In genomic region chr10:20125226-20125625, GRCm38 (mm10) we compare ENCODE assay signal across 9 mouse cellular contexts. TPM values are rescaled to one million over a fixed set of nuclear protein-coding genes. Genes with fewer than 3 reads are reported as not detected.
DNase-seq lines count a peak whose midpoint lies in the region; ATAC-seq and TF ChIP-seq lines count a peak whose summit lies in the region.
"Had no signal": no experiment of that assay in that cellular context is flagged by ENCODE, and none has a peak within 500 bp of the region (broad histone marks: within the 10 kb centered on the region; RNA-seq: fewer than 3 reads in every experiment).

No protein-coding gene starts in this region.

- H3K27ac ChIP-seq in cortical plate, adult 2 months (ENCODE audit: insufficient read depth, low read length), result no peak overlapping the region
- no peak overlapping the region for H3K27ac ChIP-seq in kidney, embryonic 15.5 days
- no peak overlapping the region for H3K27ac ChIP-seq in limb, embryonic 14.5 days (replicated peaks; ENCODE audit: low read depth, low read length)
- H3K27ac ChIP-seq: embryonic facial prominence, embryonic 12.5 days had no signal

- no peaks in the 10 kb centered on the region for H3K9me3 ChIP-seq in kidney, embryonic 15.5 days (replicated peaks)
- H3K9me3 ChIP-seq in limb, embryonic 14.5 days (ENCODE audit: control insufficient read depth, low read length), result no peaks in the 10 kb centered on the region
- H3K9me3 ChIP-seq: embryonic facial prominence, embryonic 12.5 days had no signal

- H3K27me3 ChIP-seq in kidney, embryonic 15.5 days, result no peaks in the 10 kb centered on the region
- H3K27me3 ChIP-seq in limb, embryonic 14.5 days (ENCODE audit: control insufficient read depth, insufficient read depth, low read length), result no peaks in the 10 kb centered on the region
- H3K27me3 ChIP-seq: embryonic facial prominence, embryonic 12.5 days had no signal

- TF ChIP-seq CTCF in cortical plate, adult 2 months (IDR thresholded peaks at IDR 0.05; ENCODE audit: extremely low read depth, insufficient read depth, low read length), result peak; percentile 83

- no peaks in the 10 kb centered on the region for H3K36me3 ChIP-seq in kidney, embryonic 15.5 days
- no peaks in the 10 kb centered on the region for H3K36me3 ChIP-seq in limb, embryonic 14.5 days (ENCODE audit: control insufficient read depth, insufficient read depth, low read length)
- H3K36me3 ChIP-seq: embryonic facial prominence, embryonic 12.5 days had no signal

- H3K4me3 ChIP-seq in cortical plate, adult 2 months (ENCODE audit: insufficient read depth, low read length), result no peak overlapping the region
- no peak overlapping the region for H3K4me3 ChIP-seq in kidney, embryonic 15.5 days (replicated peaks)
- no peak overlapping the region for H3K4me3 ChIP-seq in limb, embryonic 14.5 days (replicated peaks; ENCODE audit: low read length)
- H3K4me3 ChIP-seq: embryonic facial prominence, embryonic 12.5 days had no signal

- peak; percentile 61 for ATAC-seq in kidney, embryonic 15.5 days (replicated peaks; ENCODE audit: low FRiP score)
- 0 out of 2 replicates have a peak, but pooled peaks have one; percentile 27 for ATAC-seq in limb, embryonic 14.5 days (ENCODE audit: low FRiP score, low read depth)

- no peak for TF ChIP-seq POLR2A in cortical plate, adult 2 months (IDR thresholded peaks at IDR 0.05; ENCODE audit: extremely low read depth, insufficient read depth, low read length)
- TF ChIP-seq POLR2A in limb, embryonic 14.5 days (IDR thresholded peaks at IDR 0.05; ENCODE audit: borderline replicate concordance, extremely low read depth, insufficient read depth, insufficient read length), result no peak

- 0 out of 2 replicates have a peak, but pooled peaks cover 2% of the 10 kb centered on the region for H3K4me1 ChIP-seq in cortical plate, adult 2 months (ENCODE audit: control insufficient read depth, insufficient read depth, low read length)
- H3K4me1 ChIP-seq in kidney, embryonic 15.5 days, result no peaks in the 10 kb centered on the region
- peaks cover 3% of the 10 kb centered on the region; the same call in 1 of the 2 replicates for H3K4me1 ChIP-seq in limb, embryonic 14.5 days (ENCODE audit: control insufficient read depth, insufficient read depth, low read length)
- H3K4me1 ChIP-seq: embryonic facial prominence, embryonic 12.5 days had no signal

- H3K4me2 ChIP-seq in kidney, embryonic 15.5 days, result no peak overlapping the region
- H3K4me2 ChIP-seq in limb, embryonic 14.5 days (replicated peaks; ENCODE audit: low read depth, low read length, severe bottlenecking), result no peak overlapping the region
- H3K4me2 ChIP-seq: embryonic facial prominence, embryonic 12.5 days had no signal

- DNase-seq in 416B (ENCODE audit: low read depth) (peak; percentile 79), NIH3T3 (ENCODE audit: low read depth) (peak; percentile 85)
- peak; percentile 64 for DNase-seq in heart, adult 8-10 months (ENCODE audit: low spot score)
- peak; percentile 83 for DNase-seq in limb, embryonic 14.5 days (ENCODE audit: low spot score)
- DNase-seq in naive thymus-derived CD4-positive, alpha-beta T cell, adult 2 months (ENCODE audit: low read depth), result peak; percentile 70
- DNase-seq in thymus, postnatal 0 days (ENCODE audit: low spot score), result peak; percentile 67

- H3K9ac ChIP-seq in kidney, embryonic 15.5 days, result no peak overlapping the region
- H3K9ac ChIP-seq in limb, embryonic 14.5 days (ENCODE audit: low read depth, low read length, severe bottlenecking), result no peak overlapping the region
- H3K9ac ChIP-seq: embryonic facial prominence, embryonic 12.5 days had no signal

- 42% methylated on average over 4 of the region's 4 CpGs for WGBS in kidney, embryonic 15.5 days
- 44% methylated on average over 4 of the region's 4 CpGs for WGBS in limb, embryonic 14.5 days

RNA-seq across cellular contexts. Expression of gene Map7, which starts 23.0 kb away (rescaled TPM):
- polyA plus RNA-seq in cortical plate, adult 2 months (2012; rRNA removed), result 86.5 and 91.4 TPM in 2 replicates
- total RNA-seq in heart, adult 8-10 months (2022), result 10 to 100 TPM; 13.7 to 20.4 (median 15.3) TPM
- polyA plus RNA-seq in kidney, embryonic 15.5 days (2015; fragmentation: Nextera tagmentation; extraction: Ambion mirVana), result 26.7 and 28.8 TPM in 2 replicates
- 6.2 and 6.3 TPM in 2 replicates for polyA plus RNA-seq in limb, embryonic 14.5 days (2012; rRNA removed)
- polyA plus RNA-seq in limb, embryonic 14.5 days (2014; fragmentation: Nextera tagmentation; extraction: Ambion mirVana), result 8.6 and 9.7 TPM in 2 replicates
- 17.5 and 23.9 TPM in 2 replicates for polyA plus RNA-seq in thymus, postnatal 0 days (2015; fragmentation: Nextera tagmentation; extraction: Ambion mirVana)
